Mouse (Mus musculus) mesoderm, embryonic 11.5 days (tissue): ENCODE results near the gene Homer3.
A peak's percentile ranks its signal among the peaks of the same experiment; 100 is the strongest.

Experiments used
- DNase-seq: peaks from one replicate; pipeline ENCODE4 v3.0.0-alpha.2; 2012; ENCODE audit warnings: low read depth, low spot score

Homer3 gene

DNA sequence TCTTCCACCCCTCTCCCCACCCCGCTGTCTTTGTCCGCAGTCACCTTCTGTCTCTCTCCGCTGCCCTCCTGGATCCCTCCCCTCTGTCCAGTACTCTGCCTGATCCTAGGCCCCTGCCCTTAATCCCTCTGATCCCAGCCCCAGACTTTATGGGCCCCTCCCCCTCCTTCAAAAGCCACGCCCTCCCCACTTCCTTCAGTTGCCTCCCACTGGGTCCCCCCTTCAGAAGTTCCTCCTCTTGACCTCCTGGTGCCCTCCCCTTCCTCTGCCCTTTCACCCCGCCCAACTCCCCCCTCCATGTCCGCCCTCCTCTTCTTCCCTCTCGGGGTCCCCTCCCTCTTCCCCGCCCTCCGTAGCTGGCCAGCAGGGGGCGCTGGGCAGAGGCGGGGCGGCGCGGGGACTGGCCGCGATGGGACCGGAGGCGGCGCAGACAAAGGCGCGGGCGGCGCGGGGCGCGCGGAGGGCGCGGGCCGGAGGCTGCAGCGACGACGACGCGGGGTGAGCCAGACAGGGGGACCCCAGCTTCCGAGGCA, at the start of gene Homer3:
TSS of gene Homer3 (plus strand) at position 225 of the 533 bp plus-strand sequence.
- peak; percentile 94 for DNase-seq

DNA sequence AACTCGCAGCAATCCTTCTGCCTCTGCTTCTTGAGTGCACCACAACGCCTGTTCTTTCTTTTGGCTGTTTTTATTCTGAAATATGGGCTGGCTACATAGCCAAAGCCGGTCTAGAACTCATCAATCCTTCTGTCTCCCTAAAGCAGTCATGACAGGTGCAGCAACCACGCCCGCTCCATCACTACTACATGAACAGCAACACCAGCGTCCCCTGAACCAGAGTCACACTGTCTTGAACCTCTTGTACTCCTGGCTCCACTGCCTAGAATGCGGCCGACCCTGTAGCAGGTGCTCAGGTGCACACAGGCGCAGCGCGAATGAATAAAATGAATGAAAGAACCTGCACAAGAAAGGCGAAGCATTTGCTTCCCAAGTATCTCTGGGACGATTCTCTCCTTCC, 49.0 kb upstream of the Homer3 start:
- DNase-seq, result no peak

DNA sequence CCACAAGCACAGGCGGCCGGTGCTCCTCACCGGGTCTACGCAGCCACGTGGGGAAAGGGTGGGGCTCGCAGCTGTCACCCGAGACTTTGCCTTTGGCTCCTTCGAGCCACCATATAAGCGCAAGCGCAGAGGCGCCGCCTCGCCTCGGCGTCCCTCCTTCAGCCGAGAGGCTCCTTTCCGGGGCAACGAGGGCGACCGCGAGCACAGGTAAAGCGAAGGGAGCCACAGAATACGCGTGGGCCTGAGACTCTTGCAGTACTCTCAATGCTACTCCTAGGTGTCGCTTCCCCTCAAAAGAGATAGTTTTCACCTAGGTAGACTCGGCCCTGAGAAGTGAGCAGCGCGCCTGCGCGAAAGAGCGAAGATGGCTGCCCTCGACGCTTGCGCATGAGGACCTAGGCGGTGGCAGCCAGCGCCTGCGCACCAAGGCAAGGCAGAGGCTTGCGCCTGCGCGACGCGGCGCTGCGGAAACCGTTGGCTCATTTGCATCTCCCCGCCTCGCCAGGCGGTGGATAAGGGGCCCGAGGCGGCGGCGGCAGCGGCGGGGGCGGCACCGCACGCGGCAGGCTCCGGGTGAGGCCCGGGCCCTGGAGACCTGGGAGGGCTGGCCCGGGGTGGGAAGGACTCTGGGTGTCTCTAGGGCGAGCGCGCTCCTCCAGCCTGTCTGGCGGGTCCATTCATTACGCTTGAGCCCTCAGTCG, 48.4 kb upstream of the Homer3 start, which contains the start of the genes Sugp2 and Armc6:
TSS of gene Sugp2 (plus strand) at position 147 of the 701 bp plus-strand sequence.
TSS of gene Armc6 (minus strand) at position 387 of the 701 bp plus-strand sequence.
- DNase-seq, result peak; percentile 98

GRCm38 (mm10) chr8:70234781-70235128, 47.9 kb upstream of the Homer3 start:
- DNase-seq, result no peak

DNA sequence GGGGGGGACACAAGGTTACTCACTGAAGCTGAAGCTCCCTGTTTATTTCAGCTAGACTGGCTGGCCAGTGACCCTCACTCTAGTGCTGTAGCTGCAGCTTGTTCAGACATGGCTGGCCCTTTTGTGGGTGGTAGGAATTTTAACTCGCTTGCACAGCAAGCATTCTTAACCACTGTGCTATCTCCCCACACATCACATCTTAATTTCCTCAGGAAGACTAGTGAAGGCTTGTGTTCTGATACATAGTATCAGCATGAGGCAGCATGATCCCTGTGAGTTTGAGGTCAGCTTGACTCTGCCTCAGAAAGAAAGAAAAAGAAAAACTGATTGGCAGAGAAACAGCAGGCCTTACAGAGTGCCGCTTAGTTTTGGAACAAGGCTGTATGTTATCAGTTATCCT, 44.8 kb upstream of the Homer3 start:
- no peak for DNase-seq

- peak; percentile 4 for DNase-seq
Observed at GRCm38 (mm10) chr8:70240642-70241041, 42.0 kb upstream of the Homer3 start.

- no peak for DNase-seq
Observed at GRCm38 (mm10) chr8:70246622-70247021, 36.0 kb upstream of the Homer3 start.

DNA sequence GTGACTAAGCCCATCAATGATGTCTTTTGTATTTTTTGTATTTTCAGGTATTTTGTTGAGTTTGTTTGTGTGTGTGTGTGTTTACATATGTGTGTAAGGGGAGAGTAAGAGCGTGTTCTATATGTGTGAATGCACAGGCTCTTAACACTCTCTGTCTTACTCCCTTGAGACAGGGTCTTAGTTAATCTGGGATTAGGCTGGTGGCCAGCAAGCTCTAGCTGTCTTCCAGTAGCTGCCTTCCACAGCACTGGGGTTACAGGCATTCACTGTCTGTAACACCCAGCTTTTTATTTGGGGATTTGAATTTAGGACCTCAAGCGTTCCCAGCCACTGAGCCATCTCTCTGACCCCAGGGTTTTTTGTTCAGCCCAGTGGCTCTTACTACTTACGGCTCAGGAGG, 34.8 kb upstream of the Homer3 start:
- no peak for DNase-seq

DNA sequence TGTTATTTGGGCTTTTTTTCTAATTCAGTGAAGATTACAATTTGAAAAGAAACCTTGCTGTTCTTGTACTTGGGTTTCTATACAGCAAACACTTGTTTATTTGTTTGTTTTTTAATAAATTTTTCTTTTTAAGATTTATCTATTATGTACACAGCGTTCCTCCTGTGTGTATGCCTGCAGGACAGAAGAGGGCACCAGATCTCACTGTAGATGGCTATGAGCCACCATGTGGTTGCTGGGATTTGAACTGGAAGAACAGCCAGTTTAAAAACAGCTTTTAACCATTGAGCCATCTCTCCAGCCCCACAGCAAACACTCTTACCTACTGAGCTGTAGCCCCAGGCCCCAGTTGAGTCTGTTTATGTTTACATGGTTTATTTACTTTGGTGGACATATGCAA, 28.0 kb upstream of the Homer3 start:
- DNase-seq, result no peak

- no peak for DNase-seq
Observed at GRCm38 (mm10) chr8:70257456-70257855, 25.2 kb upstream of the Homer3 start.

- no peak for DNase-seq
Observed at GRCm38 (mm10) chr8:70258600-70258999, 24.0 kb upstream of the Homer3 start.

GRCm38 (mm10) chr8:70259043-70259442, 23.6 kb upstream of the Homer3 start:
- no peak for DNase-seq

GRCm38 (mm10) chr8:70267674-70268073, 15.0 kb upstream of the Homer3 start:
- DNase-seq, result no peak

- DNase-seq, result no peak
Observed at GRCm38 (mm10) chr8:70268311-70268710, 14.3 kb upstream of the Homer3 start.

DNA sequence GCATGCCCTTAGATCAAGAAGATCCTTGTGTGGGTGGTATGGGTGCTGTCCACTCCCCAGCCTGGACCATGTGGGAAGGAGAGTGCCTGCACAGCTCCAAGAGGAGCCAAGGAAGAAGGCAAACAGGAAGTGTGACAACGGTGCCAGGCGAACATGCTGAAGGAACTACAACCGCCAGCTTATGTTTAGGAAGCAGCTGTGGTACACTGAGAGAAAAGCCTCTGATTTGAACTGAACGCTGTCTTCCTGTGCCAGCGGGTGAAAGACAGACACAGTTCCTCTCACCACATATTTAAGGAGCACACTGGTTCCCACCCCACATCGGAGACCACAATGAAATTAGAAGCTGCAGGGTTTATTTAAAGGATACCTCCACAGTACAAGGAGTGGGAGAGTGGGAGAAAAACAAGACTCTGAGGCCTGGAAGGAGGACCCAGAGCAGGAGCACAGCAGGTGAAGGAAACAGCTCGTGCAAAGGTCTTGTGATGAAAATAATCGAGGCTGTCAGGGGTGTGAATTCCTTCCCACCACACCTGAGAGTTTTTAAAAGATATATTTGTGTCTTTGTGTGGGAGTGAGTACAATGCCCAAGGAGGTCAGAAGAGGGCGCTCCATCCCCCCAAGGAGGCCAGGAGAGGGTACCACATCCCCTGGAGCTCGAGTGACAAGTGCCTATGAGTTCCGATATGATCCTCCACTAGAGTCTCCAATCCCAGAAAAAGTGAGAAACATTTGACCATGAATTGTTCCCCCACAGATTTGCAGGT, 13.6 kb upstream of the Homer3 start:
- peak; percentile 28 for DNase-seq

GRCm38 (mm10) chr8:70272949-70273348, 9.7 kb upstream of the Homer3 start:
- no peak for DNase-seq

DNA sequence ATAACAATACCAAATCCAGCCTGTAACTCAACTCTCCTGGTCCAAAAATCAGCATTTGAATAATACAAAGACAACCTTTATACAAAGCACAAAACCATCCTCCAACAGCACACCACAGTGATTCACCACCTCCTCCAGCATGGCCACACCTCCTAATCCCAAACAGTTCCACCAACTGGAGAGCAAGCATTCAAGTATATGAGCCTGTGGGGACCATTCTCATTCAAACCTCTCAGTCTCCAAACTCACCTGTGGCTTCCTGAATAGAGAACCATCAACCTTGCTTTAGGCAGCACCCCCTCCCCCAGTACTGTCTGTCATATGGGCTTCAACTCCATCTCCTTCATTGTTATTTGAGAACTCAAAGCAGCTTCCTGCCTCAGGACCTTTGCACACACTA, 8.3 kb upstream of the Homer3 start:
- no peak for DNase-seq

DNA sequence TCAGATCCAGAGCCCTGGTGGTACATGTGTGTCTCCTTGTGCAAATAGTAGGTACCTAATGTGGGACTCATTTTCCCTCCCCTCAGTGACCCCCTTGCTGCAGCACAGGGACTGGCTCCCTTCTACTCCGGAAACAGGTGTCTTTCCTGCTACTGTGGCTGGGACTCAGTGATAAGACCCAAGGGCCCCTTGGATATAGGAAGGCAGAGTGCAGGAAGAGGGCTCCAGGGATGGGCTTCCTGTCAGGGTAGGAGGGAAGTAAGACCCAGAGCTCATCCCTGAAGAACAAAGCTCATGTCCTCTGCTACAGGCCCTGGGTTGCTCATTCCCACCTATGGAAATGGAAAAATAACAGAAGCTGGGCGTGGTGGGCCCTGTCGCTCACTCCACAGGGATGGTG, 6.2 kb upstream of the Homer3 start:
- DNase-seq, result no peak

- no peak for DNase-seq
Observed at GRCm38 (mm10) chr8:70278175-70278574, 4.5 kb upstream of the Homer3 start.

DNA sequence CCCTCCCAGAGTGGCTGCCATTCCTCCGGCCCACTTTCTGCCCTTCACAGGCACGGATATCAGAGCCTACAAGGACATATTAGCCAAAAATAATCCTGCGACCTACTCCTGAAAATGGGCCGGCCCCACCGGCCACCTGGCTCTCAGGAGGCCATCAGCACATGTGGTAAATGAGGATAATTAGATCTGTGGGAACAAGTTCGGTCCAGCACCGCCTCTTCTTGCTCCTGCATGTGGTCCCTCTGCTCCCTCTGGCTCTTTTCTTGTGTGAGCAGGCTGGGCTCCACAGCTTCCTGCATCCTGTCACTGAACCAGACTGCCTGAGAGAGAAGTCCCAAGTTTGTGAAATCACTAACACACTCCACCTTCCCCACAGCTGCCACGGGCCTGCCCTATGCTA, 3.4 kb upstream of the Homer3 start:
- DNase-seq, result no peak

DNA sequence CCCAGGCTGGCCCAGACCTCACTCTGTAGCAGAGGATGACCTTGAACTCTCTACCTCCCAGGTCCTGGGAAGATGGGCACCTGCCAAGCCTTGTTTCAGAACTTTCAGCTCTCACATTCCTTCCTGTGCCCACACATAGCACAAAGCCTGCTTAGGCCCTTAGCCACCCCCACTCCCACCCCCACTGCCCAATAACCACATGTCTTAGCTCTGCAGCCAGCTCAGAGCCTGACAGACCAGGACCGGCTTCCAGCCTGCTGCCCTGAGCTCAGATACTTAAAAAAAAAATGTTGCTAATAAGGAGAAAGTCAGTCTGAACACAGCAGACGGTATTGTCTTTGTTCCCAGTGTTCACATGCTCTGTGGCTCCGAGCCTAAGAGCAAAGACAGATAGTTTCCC, 1.6 kb upstream of the Homer3 start:
- no peak for DNase-seq

DNA sequence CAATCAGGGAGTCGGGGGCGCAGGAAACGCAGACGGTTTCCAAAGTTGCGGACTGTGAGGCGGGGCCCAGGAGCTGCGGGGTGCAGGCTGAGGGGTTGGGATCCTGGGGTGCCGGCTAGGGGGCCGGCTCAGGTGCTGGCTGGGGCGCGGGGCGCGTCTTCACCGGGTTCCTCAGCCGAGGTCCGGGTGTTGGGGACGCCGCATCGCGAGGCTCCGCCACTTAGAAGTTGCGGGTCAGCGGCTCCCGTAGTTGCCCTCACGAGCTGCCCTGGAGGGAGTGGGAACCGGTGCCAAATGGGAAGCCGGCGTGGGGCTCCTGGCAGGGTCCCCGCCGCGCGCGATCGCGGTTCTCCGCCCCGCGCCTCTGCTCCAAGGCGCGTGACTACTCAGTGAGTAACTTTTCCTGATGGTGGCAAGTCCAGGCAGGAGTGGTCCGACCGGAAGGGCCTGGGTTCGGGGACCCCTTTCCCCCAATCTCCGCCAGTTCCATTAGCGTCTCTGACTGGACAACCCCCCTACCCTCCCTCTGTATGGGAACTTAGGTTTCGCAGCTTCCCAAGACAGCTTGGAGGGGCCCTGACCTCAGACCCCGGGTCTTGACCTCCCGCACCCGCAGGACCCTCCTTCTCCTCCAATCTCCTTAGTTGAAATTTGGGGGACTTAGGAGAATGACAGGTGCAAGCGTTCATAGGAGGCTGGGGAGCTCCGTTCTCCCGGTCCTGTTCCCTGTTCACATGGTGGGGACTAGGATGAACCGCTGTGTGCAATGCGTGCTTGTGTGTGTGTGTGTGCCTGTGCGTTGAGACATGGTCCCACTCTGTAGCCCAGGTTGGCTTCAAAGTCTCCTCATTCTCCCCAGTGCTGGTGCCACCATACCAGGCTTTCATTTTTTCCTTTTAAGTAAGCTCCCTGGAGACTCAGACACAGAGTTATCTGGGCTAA, 780 bp downstream of the Homer3 start:
- peak; percentile 17 for DNase-seq
